Mouse (Mus musculus) C2C12 (cell line): ENCODE results near the gene Saxo1. TPM values are rescaled to one million over a fixed set of nuclear protein-coding genes. Genes with fewer than 3 reads are reported as not detected.

Experiments used
- H3K27me3 ChIP-seq: one replicate; pipeline ENCODE4 v1.6.1; 2011; ENCODE audit not compliant: control insufficient read depth, insufficient read depth, insufficient read length
- H3K36me3 ChIP-seq: one replicate; pipeline ENCODE4 v1.6.1; 2011; ENCODE audit not compliant: control insufficient read depth, insufficient read depth
- H3K4me3 ChIP-seq: one replicate; pipeline ENCODE4 v1.5.1; 2011; ENCODE audit warnings: mild to moderate bottlenecking, control low read depth; ENCODE audit not compliant: poor library complexity, insufficient read depth, severe bottlenecking
- H3K79me2 ChIP-seq: one replicate; pipeline ENCODE4 v1.6.1; 2011; ENCODE audit not compliant: control insufficient read depth, insufficient read depth
- H3K79me3 ChIP-seq: one replicate; pipeline ENCODE4 v1.6.1; 2011; ENCODE audit warnings: low read depth, control low read depth
- H3ac ChIP-seq: one replicate; pipeline ENCODE3; 2011; ENCODE audit warnings: low read depth; ENCODE audit not compliant: control insufficient read depth, insufficient read length
- CEBPB ChIP-seq: IDR thresholded peaks from one replicate; pipeline ENCODE4 v1.6.1; 2011; ENCODE audit warnings: low read depth, mild to moderate bottlenecking, control low read depth, moderate library complexity
- CTCF ChIP-seq: IDR thresholded peaks from one replicate; pipeline ENCODE4 v1.5.1; 2011; ENCODE audit not compliant: control insufficient read depth, insufficient read depth, insufficient read length
- FOSL1 ChIP-seq: IDR thresholded peaks from one replicate; pipeline ENCODE4 v1.8.0; 2011; ENCODE audit warnings: mild to moderate bottlenecking, low read length; ENCODE audit not compliant: poor library complexity, insufficient read depth, severe bottlenecking
- MAX ChIP-seq: IDR thresholded peaks from one replicate; pipeline ENCODE4 v1.6.1; 2011; ENCODE audit warnings: mild to moderate bottlenecking, control low read depth
- MYOD1 ChIP-seq: IDR thresholded peaks from one replicate; pipeline ENCODE4 v1.6.1; 2011; ENCODE audit warnings: low read depth; ENCODE audit not compliant: control insufficient read depth, insufficient read length
- MYOG ChIP-seq: IDR thresholded peaks from one replicate; pipeline ENCODE4 v1.6.1; 2011; ENCODE audit not compliant: control insufficient read depth, insufficient read length; ENCODE audit errors: extremely low read depth
- USF1 ChIP-seq: IDR thresholded peaks from one replicate; pipeline ENCODE4 v1.6.1; 2011; ENCODE audit warnings: low read depth, mild to moderate bottlenecking, control low read depth, moderate library complexity
- polyA plus RNA-seq: library from polyadenylated mRNA; unstranded; fragments of >200 nt; fragmentation: generic; extraction: Trizol; gene quantifications from one replicate; pipeline ENCODE4 v1.2.1, GENCODE M21; 2012; ENCODE audit warnings: missing spikeins

Saxo1 gene
- polyA plus RNA-seq, 1 experiment = not detected

GRCm38 (mm10) chr4:86524483-86524882 is 33.6 kb downstream of the Saxo1 start:
- Histone ChIP-seq H3ac (no peak overlapping the region), H3K36me3 (no peaks in the 10 kb centered on the region), H3K4me3 (no peak overlapping the region), H3K79me2 (no peaks in the 10 kb centered on the region), H3K27me3 (peaks cover 12% of the 10 kb centered on the region), H3K79me3 (no peaks in the 10 kb centered on the region)
- TF ChIP-seq MYOD1 = no peak
- TF ChIP-seq CTCF = no peak
- TF ChIP-seq FOSL1 = no peak
- no peak for TF ChIP-seq CEBPB
- no peak for TF ChIP-seq MAX
- no peak for TF ChIP-seq USF1
- TF ChIP-seq MYOG = no peak

GRCm38 (mm10) chr4:86523771-86524170 is 34.4 kb downstream of the Saxo1 start:
- Histone ChIP-seq H3ac (no peak overlapping the region), H3K27me3 (peaks cover 14% of the 10 kb centered on the region), H3K79me3 (no peaks in the 10 kb centered on the region), H3K36me3 (no peaks in the 10 kb centered on the region), H3K4me3 (no peak overlapping the region), H3K79me2 (no peaks in the 10 kb centered on the region)
- TF ChIP-seq MAX (no peak), FOSL1 (no peak), CEBPB (no peak), USF1 (no peak), CTCF (no peak), MYOG (no peak), MYOD1 (no peak)

GRCm38 (mm10) chr4:86520695-86521094 is 37.4 kb downstream of the Saxo1 start:
- no peak for TF ChIP-seq MYOG
- no peak for TF ChIP-seq USF1
- TF ChIP-seq FOSL1 = no peak
- no peak for TF ChIP-seq MAX
- TF ChIP-seq CEBPB = no peak
- no peak for TF ChIP-seq CTCF
- TF ChIP-seq MYOD1 = no peak
- Histone ChIP-seq H3K36me3 (no peaks in the 10 kb centered on the region), H3K27me3 (peaks cover 11% of the 10 kb centered on the region), H3K4me3 (no peak overlapping the region), H3ac (no peak overlapping the region), H3K79me2 (no peaks in the 10 kb centered on the region), H3K79me3 (no peaks in the 10 kb centered on the region)

GRCm38 (mm10) chr4:86519953-86520352 is 38.2 kb downstream of the Saxo1 start:
- H3ac ChIP-seq = no peak overlapping the region
- H3K79me3 ChIP-seq = no peaks in the 10 kb centered on the region

GRCm38 (mm10) chr4:86504656-86505055 is 53.5 kb downstream of the Saxo1 start:
- Histone ChIP-seq H3K79me3 (no peaks in the 10 kb centered on the region), H3K4me3 (no peak overlapping the region), H3ac (no peak overlapping the region), H3K27me3 (peaks cover 3% of the 10 kb centered on the region), H3K36me3 (no peaks in the 10 kb centered on the region), H3K79me2 (no peaks in the 10 kb centered on the region)
- no peak for TF ChIP-seq CTCF
- no peak for TF ChIP-seq MAX
- no peak for TF ChIP-seq USF1
- no peak for TF ChIP-seq CEBPB
- no peak for TF ChIP-seq MYOD1
- TF ChIP-seq FOSL1 = no peak
- TF ChIP-seq MYOG = no peak

More at GRCm38 (mm10) chr4:86519953-86520352, 38.2 kb downstream of the Saxo1 start:
- no peak for TF ChIP-seq MAX
- no peak for TF ChIP-seq USF1
- TF ChIP-seq FOSL1 = no peak
- TF ChIP-seq CEBPB = no peak
- TF ChIP-seq CTCF = no peak
- no peak for TF ChIP-seq MYOD1
- no peak for TF ChIP-seq MYOG
- Histone ChIP-seq H3K79me2 (no peaks in the 10 kb centered on the region), H3K4me3 (no peak overlapping the region), H3K27me3 (peaks cover 8% of the 10 kb centered on the region), H3K36me3 (no peaks in the 10 kb centered on the region)

- Histone ChIP-seq H3K27me3 (peaks cover 1% of the 10 kb centered on the region), H3ac (no peak overlapping the region), H3K36me3 (no peaks in the 10 kb centered on the region), H3K79me2 (no peaks in the 10 kb centered on the region), H3K4me3 (no peak overlapping the region), H3K79me3 (no peaks in the 10 kb centered on the region)
- TF ChIP-seq MYOG = no peak
- no peak for TF ChIP-seq CTCF
- TF ChIP-seq MAX = no peak
- no peak for TF ChIP-seq USF1
- no peak for TF ChIP-seq FOSL1
- no peak for TF ChIP-seq CEBPB
- TF ChIP-seq MYOD1 = no peak
These were observed 58.6 kb downstream of the Saxo1 start for GRCm38 (mm10) chr4:86499561-86499960.
